Mouse (Mus musculus) embryonic facial prominence, embryonic 15.5 days (tissue): ENCODE data around the gene Agmo. TPM values are rescaled to one million over a fixed set of nuclear protein-coding genes. Genes with fewer than 3 reads are reported as not detected.

Source experiments
- ATAC-seq: fragments of 200-750 bp; cut with Nextera tagmentation; 2 replicates; pipeline ENCODE4 v1.8.0; 2017; ENCODE audit warnings: low read depth, moderate TSS enrichment; ENCODE audit not compliant: insufficient number of reproducible peaks, low FRiP score, low TSS enrichment
- H3K27ac ChIP-seq: fragments of 300-500 bp; sonication (generic); replicated peaks from 2 replicates; pipeline ENCODE4 v1.5.1; 2015; ENCODE audit warnings: mild to moderate bottlenecking, inconsistent platforms
- H3K27me3 ChIP-seq: fragments of 300-500 bp; sonication (generic); 2 replicates; pipeline ENCODE4 v1.6.1; 2015; ENCODE audit warnings: inconsistent platforms
- H3K36me3 ChIP-seq: fragments of 300-500 bp; sonication (generic); 2 replicates; pipeline ENCODE4 v1.6.1; 2015; ENCODE audit warnings: mild to moderate bottlenecking, inconsistent platforms
- H3K4me1 ChIP-seq: fragments of 300-500 bp; sonication (generic); 2 replicates; pipeline ENCODE4 v1.6.1; 2015; ENCODE audit warnings: inconsistent platforms
- H3K4me2 ChIP-seq: fragments of 300-500 bp; sonication (generic); replicated peaks from 2 replicates; pipeline ENCODE4 v1.6.1; 2015; ENCODE audit warnings: mild to moderate bottlenecking, inconsistent platforms
- H3K4me3 ChIP-seq: fragments of 300-500 bp; sonication (generic); replicated peaks from 2 replicates; pipeline ENCODE4 v1.5.1; 2015; ENCODE audit warnings: mild to moderate bottlenecking, inconsistent platforms
- H3K9ac ChIP-seq: fragments of 300-500 bp; sonication (generic); 2 replicates; pipeline ENCODE4 v1.6.1; 2015; ENCODE audit warnings: inconsistent platforms
- H3K9me3 ChIP-seq: fragments of 300-500 bp; sonication (generic); replicated peaks from 2 replicates; pipeline ENCODE4 v1.6.1; 2016; ENCODE audit warnings: inconsistent platforms
- WGBS: fragments of 180-500 bp; shearing (Covaris S2); methylation state at CpG from one replicate; pipeline ENCODE4 v1.1.7; 2015; 5-methylcytosine and 5-hydroxymethylcytosine counted together
- polyA plus RNA-seq: library from polyadenylated mRNA; unstranded; fragments of >200 nt; fragmentation: Nextera tagmentation; extraction: Ambion mirVana; gene quantifications from 2 replicates; pipeline ENCODE4 v1.2.1, GENCODE M21; 2015

Gene Agmo
- polyA plus RNA-seq, 1 experiment from 2014 or later, result 1.2 TPM

- H3K27ac ChIP-seq, result no peak overlapping the region
- H3K9me3 ChIP-seq, result 0 out of 2 replicates have a peak, but pooled peaks cover 4% of the 10 kb centered on the region
- no peaks in the 10 kb centered on the region for H3K4me1 ChIP-seq
- 82% methylated on average over 3 of the region's 3 CpGs for WGBS
- no peak for ATAC-seq
- H3K36me3 ChIP-seq, result no peaks in the 10 kb centered on the region
- no peak overlapping the region for H3K4me3 ChIP-seq
- no peak overlapping the region for H3K4me2 ChIP-seq
- H3K9ac ChIP-seq, result no peak overlapping the region
- no peaks in the 10 kb centered on the region for H3K27me3 ChIP-seq
These were observed 283.2 kb downstream of the Agmo start for GRCm38 (mm10) chr12:37524662-37525061.

- H3K9ac ChIP-seq, result no peak overlapping the region
- no peak overlapping the region for H3K4me3 ChIP-seq
- no peaks in the 10 kb centered on the region for H3K9me3 ChIP-seq
- WGBS, result 40% methylated on average over 1 of the region's 1 CpGs
- H3K4me1 ChIP-seq, result no peaks in the 10 kb centered on the region
- H3K36me3 ChIP-seq, result no peaks in the 10 kb centered on the region
- no peaks in the 10 kb centered on the region for H3K27me3 ChIP-seq
- no peak for ATAC-seq
- H3K4me2 ChIP-seq, result no peak overlapping the region
- H3K27ac ChIP-seq, result no peak overlapping the region
These were observed 299.6 kb downstream of the Agmo start for GRCm38 (mm10) chr12:37540994-37541393.

- no peaks in the 10 kb centered on the region for H3K36me3 ChIP-seq
- H3K27ac ChIP-seq, result no peak overlapping the region
- WGBS, result 65% methylated on average over 1 of the region's 1 CpGs
- no peak overlapping the region for H3K9ac ChIP-seq
- no peak overlapping the region for H3K4me3 ChIP-seq
- no peaks in the 10 kb centered on the region for H3K4me1 ChIP-seq
- no peak for ATAC-seq
- H3K4me2 ChIP-seq, result no peak overlapping the region
- no peaks in the 10 kb centered on the region for H3K27me3 ChIP-seq
- no peaks in the 10 kb centered on the region for H3K9me3 ChIP-seq
These were observed 316.8 kb downstream of the Agmo start for GRCm38 (mm10) chr12:37558284-37558683.

- peak; percentile 60; the same call in 1 of the 2 replicates for ATAC-seq
These were observed 324.6 kb downstream of the Agmo start for GRCm38 (mm10) chr12:37565882-37566596.

GRCm38 (mm10) chr12:37571922-37572321 lies 330.5 kb downstream of the Agmo start:
- H3K9me3 ChIP-seq, result no peaks in the 10 kb centered on the region
- H3K27ac ChIP-seq, result no peak overlapping the region
- no peaks in the 10 kb centered on the region for H3K4me1 ChIP-seq
- no peak overlapping the region for H3K4me2 ChIP-seq
- H3K27me3 ChIP-seq, result no peaks in the 10 kb centered on the region
- H3K4me3 ChIP-seq, result no peak overlapping the region
- ATAC-seq, result no peak
- no peak overlapping the region for H3K9ac ChIP-seq
- H3K36me3 ChIP-seq, result no peaks in the 10 kb centered on the region
- 33% methylated on average over 3 of the region's 3 CpGs for WGBS

More at GRCm38 (mm10) chr12:37565882-37566596, 324.6 kb downstream of the Agmo start:
- H3K9ac ChIP-seq, result no peak overlapping the region
- no peaks in the 10 kb centered on the region for H3K36me3 ChIP-seq
- no peaks in the 10 kb centered on the region for H3K9me3 ChIP-seq
- no peak overlapping the region for H3K4me3 ChIP-seq
- H3K4me2 ChIP-seq, result no peak overlapping the region
- H3K27ac ChIP-seq, result no peak overlapping the region
- H3K27me3 ChIP-seq, result no peaks in the 10 kb centered on the region
- no peaks in the 10 kb centered on the region for H3K4me1 ChIP-seq
- 41% methylated on average over 5 of the region's 5 CpGs for WGBS

GRCm38 (mm10) chr12:37582777-37583176 lies 341.3 kb downstream of the Agmo start:
- no peak for ATAC-seq
- WGBS, result 61% methylated on average over 8 of the region's 8 CpGs
- H3K4me3 ChIP-seq, result no peak overlapping the region
- H3K27ac ChIP-seq, result no peak overlapping the region
- no peaks in the 10 kb centered on the region for H3K27me3 ChIP-seq
- H3K9me3 ChIP-seq, result no peaks in the 10 kb centered on the region
- no peak overlapping the region for H3K9ac ChIP-seq
- H3K4me1 ChIP-seq, result no peaks in the 10 kb centered on the region
- no peaks in the 10 kb centered on the region for H3K36me3 ChIP-seq
- no peak overlapping the region for H3K4me2 ChIP-seq

- Histone ChIP-seq H3K4me1 (no peaks in the 10 kb centered on the region), H3K27me3 (no peaks in the 10 kb centered on the region), H3K36me3 (no peaks in the 10 kb centered on the region), H3K9ac (no peak overlapping the region), H3K27ac (no peak overlapping the region), H3K4me3 (no peak overlapping the region), H3K4me2 (no peak overlapping the region), H3K9me3 (no peaks in the 10 kb centered on the region)
- ATAC-seq, result no peak
- WGBS, result 51% methylated on average over 3 of the region's 3 CpGs
These were observed 351.4 kb downstream of the Agmo start for GRCm38 (mm10) chr12:37592853-37593252.

GRCm38 (mm10) chr12:37612837-37613236 lies 371.4 kb downstream of the Agmo start:
- H3K4me3 ChIP-seq, result no peak overlapping the region
- H3K4me2 ChIP-seq, result no peak overlapping the region
- H3K9ac ChIP-seq, result no peak overlapping the region
- no peaks in the 10 kb centered on the region for H3K27me3 ChIP-seq
- no peaks in the 10 kb centered on the region for H3K9me3 ChIP-seq
- no peaks in the 10 kb centered on the region for H3K4me1 ChIP-seq
- 87% methylated on average over 4 of the region's 4 CpGs for WGBS
- no peak for ATAC-seq
- H3K27ac ChIP-seq, result no peak overlapping the region
- no peaks in the 10 kb centered on the region for H3K36me3 ChIP-seq

- Histone ChIP-seq H3K4me2 (no peak overlapping the region), H3K4me3 (no peak overlapping the region), H3K4me1 (no peaks in the 10 kb centered on the region), H3K36me3 (no peaks in the 10 kb centered on the region), H3K9ac (no peak overlapping the region), H3K27me3 (no peaks in the 10 kb centered on the region), H3K9me3 (no peaks in the 10 kb centered on the region), H3K27ac (no peak overlapping the region)
- WGBS, result 80% methylated on average over 2 of the region's 2 CpGs
- no peak for ATAC-seq
These were observed 373.3 kb downstream of the Agmo start for GRCm38 (mm10) chr12:37614769-37615168.

- no peak for ATAC-seq
- Histone ChIP-seq H3K4me2 (no peak overlapping the region), H3K9me3 (no peaks in the 10 kb centered on the region), H3K4me1 (no peaks in the 10 kb centered on the region), H3K4me3 (no peak overlapping the region), H3K27ac (no peak overlapping the region), H3K27me3 (no peaks in the 10 kb centered on the region), H3K9ac (no peak overlapping the region), H3K36me3 (no peaks in the 10 kb centered on the region)
These were observed 382.6 kb downstream of the Agmo start for GRCm38 (mm10) chr12:37624078-37624477.
